Mouse (Mus musculus): Measurements from ENCODE around the gene Zranb2. TPM values are rescaled to one million over a fixed set of nuclear protein-coding genes. Genes with fewer than 3 reads are reported as not detected.
A peak's percentile ranks its signal among the peaks of the same experiment; 100 is the strongest.

The Zranb2 gene
- total RNA-seq (2022), result 100 to 1,000 TPM; 129 to 154 (median 143) TPM

GRCm38 (mm10) chr3:157533964-157534785 is at the start of gene Zranb2:
Gene Zranb2, plus strand, starts transcription at chr3:157534160.
- DNase-seq (ENCODE audit: low spot score in 2 of 2), result peak; percentile 86 to 94

- no peak for DNase-seq (ENCODE audit: low spot score in 2 of 2)
Observed at GRCm38 (mm10) chr3:157492043-157492442, 41.9 kb upstream of the Zranb2 start.

GRCm38 (mm10) chr3:157502216-157502615 is 31.7 kb upstream of the Zranb2 start:
- no peak for DNase-seq (ENCODE audit: low spot score in 2 of 2)

- DNase-seq (ENCODE audit: low spot score in 2 of 2), result no peak
Observed at GRCm38 (mm10) chr3:157514116-157514796, 19.7 kb upstream of the Zranb2 start.

GRCm38 (mm10) chr3:157516471-157516870 is 17.5 kb upstream of the Zranb2 start:
- no peak for DNase-seq (ENCODE audit: low spot score in 2 of 2)

GRCm38 (mm10) chr3:157517992-157518391 is 16.0 kb upstream of the Zranb2 start:
- no peak for DNase-seq (ENCODE audit: low spot score in 2 of 2)

- peak; percentile 15 to 53 for DNase-seq (ENCODE audit: low spot score in 2 of 2)
Observed at GRCm38 (mm10) chr3:157520433-157520832, 13.5 kb upstream of the Zranb2 start.

GRCm38 (mm10) chr3:157523834-157524233 is 10.1 kb upstream of the Zranb2 start:
- no peak for DNase-seq (ENCODE audit: low spot score in 2 of 2)

- no peak for DNase-seq (ENCODE audit: low spot score in 2 of 2)
Observed at GRCm38 (mm10) chr3:157531585-157531984, 2.4 kb upstream of the Zranb2 start.

- DNase-seq (ENCODE audit: low spot score in 2 of 2), result peak in 1 of 2 experiments; percentile 29
Observed at GRCm38 (mm10) chr3:157534786-157535415, 941 bp downstream of the Zranb2 start.

GRCm38 (mm10) chr3:157549323-157549722 is 15.4 kb downstream of the Zranb2 start:
- DNase-seq (ENCODE audit: low spot score in 2 of 2), result no peak

GRCm38 (mm10) chr3:157549758-157550600 is 16.0 kb downstream of the Zranb2 start:
- DNase-seq (ENCODE audit: low spot score in 2 of 2), result no peak

- no peak for DNase-seq (ENCODE audit: low spot score in 2 of 2)
Observed at GRCm38 (mm10) chr3:157565196-157565595, 31.2 kb downstream of the Zranb2 start.

GRCm38 (mm10) chr3:157566725-157567565 is 33.0 kb downstream of the Zranb2 start, which contains the start of gene Ptger3:
Gene Ptger3, plus strand, starts transcription at chr3:157566892.
- DNase-seq (ENCODE audit: low spot score in 2 of 2), result peak in 1 of 2 experiments; percentile 23

- peak in 1 of 2 experiments; percentile 6 for DNase-seq (ENCODE audit: low spot score in 2 of 2)
Observed at GRCm38 (mm10) chr3:157567566-157568132, 33.7 kb downstream of the Zranb2 start.

- DNase-seq (ENCODE audit: low spot score in 2 of 2), result no peak
Observed at GRCm38 (mm10) chr3:157572011-157572410, 38.1 kb downstream of the Zranb2 start.

- no peak for DNase-seq (ENCODE audit: low spot score in 2 of 2)
Observed at GRCm38 (mm10) chr3:157575441-157576342, 41.7 kb downstream of the Zranb2 start.

GRCm38 (mm10) chr3:157576343-157576722 is 42.4 kb downstream of the Zranb2 start:
- no peak for DNase-seq (ENCODE audit: low spot score in 2 of 2)

GRCm38 (mm10) chr3:157576862-157577261 is 42.9 kb downstream of the Zranb2 start:
- DNase-seq (ENCODE audit: low spot score in 2 of 2), result no peak
